ENCODE assay signal across 15 mouse cellular contexts in genomic region chr6:83503361-83503760, GRCm38 (mm10). TPM values are rescaled to one million over a fixed set of nuclear protein-coding genes. Genes with fewer than 3 reads are reported as not detected.
DNase-seq lines count a peak whose midpoint lies in the region; ATAC-seq and TF ChIP-seq lines count a peak whose summit lies in the region.
"Had no signal": no experiment of that assay in that cellular context is flagged by ENCODE, and none has a peak within 500 bp of the region (broad histone marks: within the 10 kb centered on the region; RNA-seq: fewer than 3 reads in every experiment).

No protein-coding gene starts in this region.

- no peak for TF ChIP-seq CTCF in cerebellum, adult 2 months (IDR thresholded peaks at IDR 0.05; ENCODE audit: borderline replicate concordance, insufficient read depth, low read depth, low read length)
- TF ChIP-seq CTCF in stomach, postnatal 0 days (IDR thresholded peaks at IDR 0.05; ENCODE audit: low read depth), result no peak

- H3K36me3 ChIP-seq in macrophage (ENCODE audit: inconsistent target), result 0 out of 2 replicates have a peak, but pooled peaks cover 9% of the 10 kb centered on the region
- no peaks in the 10 kb centered on the region for H3K36me3 ChIP-seq in stomach, postnatal 0 days (ENCODE audit: control insufficient read depth, insufficient read depth, low read length)
- no peaks in the 10 kb centered on the region for H3K36me3 ChIP-seq in forebrain, embryonic 16.5 days (ENCODE audit: control insufficient read depth, insufficient read depth)

- no peak for TF ChIP-seq POLR2A in cerebellum, adult 2 months (IDR thresholded peaks at IDR 0.05; ENCODE audit: borderline replicate concordance, insufficient read depth, low read length)

- DNase-seq in cerebellum, adult 2 months, result no peak
- DNase-seq in cerebellum, postnatal 36 days, result no peak
- peak; percentile 49 for DNase-seq in lung, postnatal 36 days
- no peak for DNase-seq in lung, postnatal 14 days
- DNase-seq in stomach, postnatal 0 days (ENCODE audit: low spot score), result no peak
- DNase-seq in kidney, postnatal 25 days, result no peak
- DNase-seq: adrenal gland, adult 8-10 months; gastrocnemius, postnatal 25 days had no signal

- H3K4me3 ChIP-seq in cerebellum, adult 2 months (replicated peaks; ENCODE audit: insufficient read depth, low read depth, low read length), result no peak overlapping the region
- H3K4me3 ChIP-seq in macrophage (ENCODE audit: inconsistent target), result no peak overlapping the region
- no peak overlapping the region for H3K4me3 ChIP-seq in stomach, postnatal 0 days (ENCODE audit: low read depth, low read length)
- no peak overlapping the region for H3K4me3 ChIP-seq in forebrain, embryonic 16.5 days (replicated peaks; ENCODE audit: low read length)
- H3K4me3 ChIP-seq: embryonic facial prominence, embryonic 12.5 days; forebrain, embryonic 15.5 days; heart, embryonic 13.5 days had no signal

- H3K9ac ChIP-seq in stomach, postnatal 0 days (ENCODE audit: low read length), result no peak overlapping the region
- H3K9ac ChIP-seq in forebrain, embryonic 16.5 days (replicated peaks; ENCODE audit: low read depth, low read length), result no peak overlapping the region
- H3K9ac ChIP-seq: embryonic facial prominence, embryonic 12.5 days; forebrain, embryonic 15.5 days; heart, embryonic 13.5 days had no signal

- no peak for TF ChIP-seq EP300 in stomach, postnatal 0 days (optimal IDR thresholded peaks at IDR 0.05)

- H3K27me3 ChIP-seq in cerebellum, adult 2 months (ENCODE audit: control insufficient read depth, insufficient read depth, low read length), result no peaks in the 10 kb centered on the region
- H3K27me3 ChIP-seq in stomach, postnatal 0 days (ENCODE audit: control insufficient read depth, insufficient read depth, low read length), result no peaks in the 10 kb centered on the region
- no peaks in the 10 kb centered on the region for H3K27me3 ChIP-seq in forebrain, embryonic 16.5 days (replicated peaks; ENCODE audit: control insufficient read depth, insufficient read depth, low read length)
- H3K27me3 ChIP-seq: CH12.LX; embryonic facial prominence, embryonic 12.5 days; forebrain, embryonic 15.5 days; heart, embryonic 13.5 days had no signal

- no peak overlapping the region; the same call in 1 of the 2 replicates for H3K4me2 ChIP-seq in stomach, postnatal 0 days (replicated peaks; ENCODE audit: low read depth)
- H3K4me2 ChIP-seq in forebrain, embryonic 16.5 days (ENCODE audit: low read length), result no peak overlapping the region
- H3K4me2 ChIP-seq: embryonic facial prominence, embryonic 12.5 days; forebrain, embryonic 15.5 days; heart, embryonic 13.5 days had no signal

- peaks cover 66% of the 10 kb centered on the region for H3K79me2 ChIP-seq in macrophage (ENCODE audit: inconsistent target)

- ATAC-seq in stomach, postnatal 0 days (ENCODE audit: low FRiP score, low TSS enrichment), result no peak
- ATAC-seq in forebrain, embryonic 16.5 days, result no peak
- ATAC-seq: forebrain, embryonic 15.5 days; hindbrain, embryonic 16.5 days had no signal

- peaks cover 22% of the 10 kb centered on the region for H3K4me1 ChIP-seq in cerebellum, adult 2 months (ENCODE audit: control insufficient read depth, insufficient read depth, low read length)
- no peaks in the 10 kb centered on the region for H3K4me1 ChIP-seq in stomach, postnatal 0 days (replicated peaks; ENCODE audit: control insufficient read depth, insufficient read depth)
- peaks cover 17% of the 10 kb centered on the region for H3K4me1 ChIP-seq in forebrain, embryonic 16.5 days (replicated peaks; ENCODE audit: control insufficient read depth, insufficient read depth, low read length)

- H3K9me3 ChIP-seq in stomach, postnatal 0 days (ENCODE audit: control insufficient read depth, low read length), result no peaks in the 10 kb centered on the region
- H3K9me3 ChIP-seq in forebrain, embryonic 16.5 days (ENCODE audit: control insufficient read depth, low read length), result no peaks in the 10 kb centered on the region
- H3K9me3 ChIP-seq: embryonic facial prominence, embryonic 12.5 days; forebrain, embryonic 15.5 days had no signal

- H3K27ac ChIP-seq in cerebellum, adult 2 months (ENCODE audit: insufficient read depth, low read length), result peak overlapping the region; percentile 7; the same call in 1 of the 2 replicates
- peak overlapping the region; percentile 96 for H3K27ac ChIP-seq in macrophage
- peak overlapping the region; percentile 79 for H3K27ac ChIP-seq in stomach, postnatal 0 days (replicated peaks)
- no peak overlapping the region for H3K27ac ChIP-seq in forebrain, embryonic 16.5 days (ENCODE audit: low read length)
- H3K27ac ChIP-seq: embryonic facial prominence, embryonic 12.5 days; forebrain, embryonic 15.5 days; heart, embryonic 13.5 days had no signal

- 74% methylated on average over 3 of the region's 3 CpGs for WGBS in cerebellum, adult 2 months
- WGBS in macrophage (ENCODE audit: missing documents), result 56% methylated on average over 3 of the region's 3 CpGs
- 64% methylated on average over 3 of the region's 3 CpGs for WGBS in stomach, postnatal 0 days
- WGBS in forebrain, embryonic 16.5 days, result 88% methylated on average over 3 of the region's 3 CpGs

RNA-seq across cellular contexts. Expression of gene Dguok, which starts 3.4 kb away (rescaled TPM):
- 97.3 and 108 TPM in 2 replicates for polyA plus RNA-seq in cerebellum, adult 2 months (2012; rRNA removed)
- total RNA-seq in macrophage (2018; cell fraction: chromatin; rRNA removed), result 100 to 1,000 TPM in 3 of 26 experiments, 10 to 100 TPM in 20, 1 to 10 TPM in 3; 8.4 to 129 (median 57.6) TPM
- 10 to 100 TPM; 15.6 to 42.6 (median 32.2) TPM for total RNA-seq in macrophage (2018; cell fraction: cytosol; rRNA removed)
- total RNA-seq in macrophage (2018; cell fraction: nucleus; rRNA removed), result 10 to 100 TPM in 25 of 26 experiments, 1 to 10 TPM in 1; 7.9 to 98.5 (median 32.1) TPM
- 30.7 to 54.0 TPM (median 30.9 TPM) in 3 replicates for polyA plus RNA-seq in macrophage (2018)
- polyA plus RNA-seq in stomach, postnatal 0 days (2015; fragmentation: Nextera tagmentation; extraction: Ambion mirVana), result 44.2 and 45.8 TPM in 2 replicates
- polyA plus RNA-seq in forebrain, embryonic 16.5 days (2015; fragmentation: Nextera tagmentation; extraction: Ambion mirVana), result 73.1 and 77.2 TPM in 2 replicates

RNA-seq across cellular contexts. Expression of gene Actg2, which starts 32.7 kb away (rescaled TPM):
- 0.76 and 0.97 TPM in 2 replicates for polyA plus RNA-seq in cerebellum, adult 2 months (2012; rRNA removed)
- total RNA-seq in macrophage (2018; cell fraction: chromatin; rRNA removed), result 1 to 10 TPM in 1 of 26 experiments, not detected in 25; 7.0 TPM
- total RNA-seq in macrophage (2018; cell fraction: cytosol; rRNA removed), result not detected
- 1 to 10 TPM in 1 of 26 experiments, not detected in 25; 1.2 TPM for total RNA-seq in macrophage (2018; cell fraction: nucleus; rRNA removed)
- polyA plus RNA-seq in macrophage (2018), result 0.21 TPM in 1 of 3 replicates, not detected in the others
- 2,872 and 3,802 TPM in 2 replicates for polyA plus RNA-seq in stomach, postnatal 0 days (2015; fragmentation: Nextera tagmentation; extraction: Ambion mirVana)
- 1.9 and 2.3 TPM in 2 replicates for polyA plus RNA-seq in forebrain, embryonic 16.5 days (2015; fragmentation: Nextera tagmentation; extraction: Ambion mirVana)

RNA-seq across cellular contexts. Expression of gene Tet3, which starts 44.5 kb away (rescaled TPM):
- 22.5 and 24.7 TPM in 2 replicates for polyA plus RNA-seq in cerebellum, adult 2 months (2012; rRNA removed)
- 100 to 1,000 TPM; 104 to 576 (median 356) TPM for total RNA-seq in macrophage (2018; cell fraction: chromatin; rRNA removed)
- total RNA-seq in macrophage (2018; cell fraction: cytosol; rRNA removed), result 10 to 100 TPM; 15.7 to 66.9 (median 36.1) TPM
- total RNA-seq in macrophage (2018; cell fraction: nucleus; rRNA removed), result 100 to 1,000 TPM in 20 of 26 experiments, 10 to 100 TPM in 6; 62.0 to 363 (median 169) TPM
- polyA plus RNA-seq in macrophage (2018), result 13.9 to 21.1 TPM (median 19.1 TPM) in 3 replicates
- 21.4 and 22.7 TPM in 2 replicates for polyA plus RNA-seq in stomach, postnatal 0 days (2015; fragmentation: Nextera tagmentation; extraction: Ambion mirVana)
- 60.9 and 64.3 TPM in 2 replicates for polyA plus RNA-seq in forebrain, embryonic 16.5 days (2015; fragmentation: Nextera tagmentation; extraction: Ambion mirVana)

Comparison
In these comparisons a context has a peak if more than half of its experiments do, and no peak if none do; other contexts are left out.
1. RNA of gene Actg2, which starts 32.7 kb away (polyA plus RNA-seq): 2,872 to 3,802 TPM in stomach, postnatal 0 days; 1.9 to 2.3 TPM in forebrain, embryonic 16.5 days, 0.76 to 0.97 TPM in cerebellum, adult 2 months and 0.21 TPM in macrophage; every median in the first group is over 100 times any median in the second.